Mouse (Mus musculus) left cerebral cortex, postnatal 25 days (tissue): ENCODE measurements around the gene Steap1. TPM values are rescaled to one million over a fixed set of nuclear protein-coding genes. Genes with fewer than 3 reads are reported as not detected.

Source experiments
- DNase-seq, 2 experiments: peaks; one replicate each; pipeline ENCODE4 v3.0.0; 2022; ENCODE audit warnings: low spot score in 2 of 2, mixed read lengths in 1 of 2
- intact Hi-C: fragments of 180-260 bp; cut with DNase I; formaldehyde crosslinking; loops from one replicate; pipeline ENCODE4 v1.15.1; 2025
- total RNA-seq, 2 experiments: library from RNA; stranded (reverse); gene quantifications; 2 replicates each; pipeline ENCODE4 v1.2.3; 2021

The Steap1 gene
- total RNA-seq, 2 experiments from 2014 or later, result 0.39 to 0.89 TPM

GRCm38 (mm10) chr5:5692167-5692738, 56.9 kb downstream of the Steap1 start:
- DNase-seq, result no peak

GRCm38 (mm10) chr5:5688945-5689540, 60.1 kb downstream of the Steap1 start:
- intact Hi-C loops, result no loop called here
- DNase-seq, result no peak

More at GRCm38 (mm10) chr5:5692167-5692738, 56.9 kb downstream of the Steap1 start:
- intact Hi-C loops, result loop anchor here (5.0 kb wide), 1 partner anchor 35 kb away; no protein-coding TSS in a partner anchor

DNA sequence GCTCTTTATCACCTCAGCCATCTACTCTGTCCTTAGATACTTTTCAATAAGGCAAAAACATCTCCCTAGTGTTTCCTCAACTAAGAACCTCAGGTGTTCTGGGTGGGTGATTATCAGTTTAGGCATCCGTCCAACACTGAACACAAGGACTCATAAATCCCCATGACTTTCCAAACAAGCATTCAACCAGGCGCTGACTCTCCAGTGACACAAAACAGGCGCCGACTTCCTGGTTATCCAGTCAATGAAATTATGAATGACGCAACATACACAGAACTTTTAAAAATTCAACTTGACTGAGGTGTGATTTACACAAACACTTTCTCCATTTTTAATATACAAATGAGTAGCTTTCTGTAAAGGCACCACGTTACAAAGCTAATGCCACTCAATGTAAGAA, 60.9 kb downstream of the Steap1 start:
- intact Hi-C loops, result no loop called here
- no peak for DNase-seq

GRCm38 (mm10) chr5:5686973-5687372, 62.2 kb downstream of the Steap1 start:
- intact Hi-C loops, result no loop called here
- DNase-seq, result no peak

Other genes with a start within 250 kb of the Steap1 start
- gene Cldn12, start 234.4 kb downstream of the Steap1 start, total RNA-seq, result 10 to 100 TPM; 44.3 to 47.1 TPM
- 1 to 10 TPM; 8.6 to 8.7 TPM for gene Gtpbp10, start 189.8 kb downstream of the Steap1 start, total RNA-seq
- under 1 TPM in 1 of 2 experiments, not detected in 1; 0.37 TPM for gene Gm8773, start 175.5 kb downstream of the Steap1 start, total RNA-seq
- gene Cfap69, start 85.1 kb downstream of the Steap1 start, total RNA-seq, result 10 to 100 TPM; 16.7 to 18.6 TPM
- gene Steap2, start 54.7 kb downstream of the Steap1 start, total RNA-seq, result 1 to 10 TPM; 8.2 to 9.1 TPM